Mouse (Mus musculus): ENCODE measurements at regions not wholly inside any gene's neighbourhood (a gene's known extent, or its start where the extent isn't known, plus 50 kb on each side); places are given as distances from the start of the nearest gene placed in this dataset.

DNA sequence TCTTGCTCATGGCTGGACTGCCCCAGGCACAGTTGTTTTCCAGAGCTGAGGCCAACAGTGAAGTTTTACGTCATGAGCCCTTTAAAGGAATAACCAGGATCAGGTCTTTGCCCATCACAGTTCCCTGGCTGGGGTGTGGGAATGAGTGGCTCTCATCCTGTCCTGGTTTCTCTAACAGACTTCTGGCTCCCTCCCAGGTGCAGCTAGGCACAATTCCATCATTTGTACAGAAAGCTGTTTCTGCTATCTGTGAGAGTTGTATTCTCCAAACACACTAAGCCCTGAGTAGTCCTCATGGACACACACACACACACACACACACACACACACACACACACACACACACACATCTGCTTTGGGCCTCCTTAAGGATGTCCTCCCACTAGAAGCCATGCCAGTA is 127.1 kb upstream of the Impad1 start:
- no peak for DNase-seq (ENCODE audit: low spot score)

DNA sequence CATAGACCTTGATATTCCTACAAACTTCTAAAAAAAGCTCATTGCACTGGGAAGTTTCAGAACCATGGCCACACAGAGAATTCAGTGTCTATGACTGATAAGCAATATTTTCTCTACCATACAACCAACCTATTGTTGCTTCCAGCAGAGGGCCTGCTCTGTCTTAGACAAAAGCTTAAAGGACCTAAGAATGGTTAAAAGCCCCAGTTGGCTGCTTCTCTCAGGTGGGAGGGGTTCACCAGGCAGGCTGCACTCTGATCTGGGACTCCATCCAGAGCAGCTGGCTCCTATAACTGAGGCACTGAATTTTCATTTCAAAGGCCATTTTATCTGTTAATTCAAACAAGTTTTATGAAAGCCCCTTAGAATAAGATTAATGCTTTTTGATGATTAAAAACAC is 82.1 kb upstream of the Impad1 start:
- no peak for DNase-seq (ENCODE audit: low spot score)

DNA sequence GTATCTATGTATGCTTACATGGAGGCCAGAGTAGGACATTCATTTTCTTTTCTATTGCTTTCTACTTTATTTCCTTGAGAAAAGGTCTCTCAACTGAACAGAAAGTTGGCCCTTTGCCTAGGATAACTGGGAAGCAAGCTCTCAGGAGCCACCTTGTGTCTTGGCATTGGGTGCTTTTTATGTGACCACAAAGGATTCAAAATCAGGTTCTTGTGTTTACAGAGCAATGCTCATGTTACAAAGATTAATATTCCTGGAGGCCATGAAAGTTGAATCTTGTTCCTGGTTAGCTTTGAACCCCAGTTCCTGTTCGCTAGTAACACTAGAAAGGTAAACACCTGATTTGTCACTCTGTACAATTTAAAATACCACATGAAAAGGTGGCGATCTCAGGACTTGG is 65.2 kb upstream of the Impad1 start:
- DNase-seq (ENCODE audit: low spot score): no peak
